Mouse (Mus musculus) c-Kit-positive CD71-negative TER-119-negative erythroid progenitor cells, embryonic 14.5 days (primary cell): ENCODE measurements around the gene Krtcap2.
A peak's percentile ranks its signal among the peaks of the same experiment; 100 is the strongest.

ENCODE experiments used
- DNase-seq: peaks from one replicate; pipeline ENCODE4 v3.0.0-alpha.2; 2013; ENCODE audit warnings: low read depth

The Krtcap2 gene

GRCm38 (mm10) chr3:89225918-89226317, 19.8 kb upstream of the Krtcap2 start:
- no peak for DNase-seq

DNA sequence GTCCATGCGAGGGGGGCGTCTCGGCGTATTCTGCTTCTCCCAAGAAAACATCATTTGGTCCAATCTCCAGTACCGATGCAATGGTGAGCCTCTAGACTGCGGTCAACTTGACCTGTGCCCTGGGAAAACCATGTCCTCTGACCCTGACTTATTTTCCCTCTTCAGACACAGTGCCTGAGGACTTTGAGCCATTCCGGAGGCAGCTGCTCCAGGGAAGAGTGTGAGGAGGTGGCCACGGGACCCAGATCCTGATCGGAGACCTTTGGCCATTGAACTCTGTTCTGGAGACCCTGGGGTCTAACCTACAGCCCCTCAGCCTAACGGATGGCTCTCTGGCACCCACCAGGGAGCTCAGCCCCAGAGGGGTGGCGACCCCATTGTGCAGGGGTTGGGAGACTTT, 19.4 kb upstream of the Krtcap2 start:
- DNase-seq, result no peak

GRCm38 (mm10) chr3:89226900-89227299, 18.9 kb upstream of the Krtcap2 start, which contains the start of gene Mtx1:
TSS of gene Mtx1 (minus strand) at chr3:89227088.
- DNase-seq, result no peak

DNA sequence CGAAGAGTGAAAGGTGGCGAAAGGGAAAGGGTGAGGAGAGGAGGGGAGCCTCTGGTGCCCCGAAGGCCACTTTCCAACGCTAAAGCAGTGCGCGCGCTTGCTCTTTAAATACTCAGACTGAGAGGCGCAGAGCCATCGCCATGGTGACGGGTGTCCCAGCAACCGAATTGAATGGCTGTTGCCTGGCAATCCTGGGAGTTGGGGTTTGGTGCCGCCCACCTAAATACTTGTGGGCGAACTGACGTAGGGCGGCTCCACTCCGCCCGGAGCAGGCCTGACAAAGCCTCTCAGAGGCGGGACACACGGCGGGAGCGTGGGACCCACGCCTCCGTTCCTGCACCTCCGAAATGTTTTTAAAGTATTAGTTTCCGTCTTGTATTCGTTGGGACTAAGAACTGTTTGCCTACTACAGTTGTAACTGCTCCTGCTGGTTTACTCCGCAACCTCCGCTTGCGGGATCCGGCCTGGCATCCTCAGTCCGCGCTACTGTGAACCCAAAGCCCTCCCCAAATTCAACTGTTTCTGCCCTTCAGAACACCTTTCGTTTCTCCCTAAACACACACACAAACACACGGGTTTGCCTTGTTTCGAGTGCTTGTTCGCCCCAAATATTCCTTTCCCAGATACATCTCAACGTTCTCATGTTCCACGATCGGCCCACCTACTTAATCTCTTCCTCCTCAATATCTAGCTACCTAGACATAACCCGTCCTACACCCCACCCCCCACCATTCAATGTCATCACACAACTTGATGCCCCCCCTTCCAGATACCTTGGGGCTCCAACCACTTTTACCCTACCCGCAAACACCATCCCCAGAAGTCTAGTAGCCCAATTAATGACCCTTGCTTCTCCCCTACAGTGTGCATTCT, 18.2 kb upstream of the Krtcap2 start:
- no peak for DNase-seq

DNA sequence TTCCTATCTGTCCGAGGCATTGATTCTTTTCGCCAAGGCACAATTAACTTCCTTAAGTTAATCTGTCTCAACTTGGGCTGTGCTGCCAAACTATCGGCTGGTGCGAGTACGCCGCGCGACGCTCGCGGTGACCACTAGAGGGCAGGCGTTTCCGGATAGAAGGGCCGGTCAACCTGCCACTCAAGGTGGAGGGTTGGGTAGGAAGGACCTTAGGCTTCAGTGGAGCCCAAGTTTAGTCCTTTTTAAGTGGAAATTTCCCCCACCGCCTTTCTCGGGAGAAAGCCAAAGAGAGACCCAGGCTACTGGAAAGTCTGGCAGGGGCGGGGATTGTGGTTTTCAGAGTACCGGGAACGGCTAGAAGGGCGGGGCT, 17.6 kb upstream of the Krtcap2 start:
- peak; percentile 72 for DNase-seq

DNA sequence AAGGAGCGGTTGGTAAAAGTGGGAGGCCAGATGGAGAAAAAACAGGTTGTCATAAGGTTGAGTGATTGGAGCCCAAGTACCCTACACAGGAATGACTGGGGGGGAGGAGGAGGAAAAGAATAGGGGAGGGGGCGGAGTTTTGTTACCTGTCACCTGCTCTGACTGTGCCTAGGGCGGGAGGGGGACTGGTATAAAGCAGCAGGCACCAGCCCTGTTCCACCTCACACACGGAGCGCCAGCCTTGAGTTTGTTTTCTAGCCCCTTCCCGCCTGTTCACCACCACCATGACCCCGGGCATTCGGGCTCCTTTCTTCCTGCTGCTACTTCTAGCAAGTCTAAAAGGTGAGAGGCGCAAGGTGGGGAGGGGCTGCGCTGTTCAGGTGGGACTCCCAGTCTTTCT, 16.9 kb upstream of the Krtcap2 start, which contains the start of gene Muc1:
TSS of gene Muc1 (plus strand) at position 222 of the 400 bp plus-strand sequence.
- no peak for DNase-seq

DNA sequence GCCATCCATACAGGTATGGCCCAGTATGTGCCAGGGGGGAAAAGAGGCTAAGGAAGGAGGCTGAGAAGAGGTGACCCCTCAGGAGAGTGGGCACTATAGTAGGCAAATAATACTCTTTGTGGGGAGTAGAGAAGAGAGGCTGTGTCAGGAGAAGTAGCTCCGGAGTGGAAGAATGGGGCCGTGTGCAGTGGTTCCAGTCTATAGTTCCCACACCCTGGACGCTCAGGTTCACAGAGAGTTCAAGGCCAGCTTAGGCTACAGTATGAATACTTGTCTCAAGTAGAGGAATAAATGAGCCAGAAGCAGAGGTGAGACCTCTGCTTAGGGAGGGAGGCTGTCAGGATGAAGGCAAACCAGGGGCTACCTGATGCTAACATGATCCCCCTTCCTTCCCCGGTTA, 16.5 kb upstream of the Krtcap2 start:
- DNase-seq, result no peak

GRCm38 (mm10) chr3:89230561-89230960, 15.2 kb upstream of the Krtcap2 start:
- no peak for DNase-seq

DNA sequence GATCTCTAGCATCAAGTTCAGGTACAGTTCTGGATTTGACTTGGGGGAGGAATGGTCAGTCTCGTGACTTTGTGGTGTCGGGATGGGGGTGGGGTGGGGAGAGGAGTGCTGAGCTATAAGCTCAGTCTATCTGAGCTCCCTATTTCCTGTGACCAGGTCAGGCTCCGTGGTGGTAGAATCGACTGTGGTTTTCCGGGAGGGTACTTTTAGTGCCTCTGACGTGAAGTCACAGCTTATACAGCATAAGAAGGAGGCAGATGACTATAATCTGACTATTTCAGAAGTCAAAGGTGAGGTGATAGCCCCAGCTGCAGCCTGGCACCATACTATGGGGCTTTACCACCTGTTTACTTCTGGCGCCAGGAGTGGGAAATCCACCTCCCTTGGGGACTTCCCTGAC, 14.4 kb upstream of the Krtcap2 start:
- no peak for DNase-seq

DNA sequence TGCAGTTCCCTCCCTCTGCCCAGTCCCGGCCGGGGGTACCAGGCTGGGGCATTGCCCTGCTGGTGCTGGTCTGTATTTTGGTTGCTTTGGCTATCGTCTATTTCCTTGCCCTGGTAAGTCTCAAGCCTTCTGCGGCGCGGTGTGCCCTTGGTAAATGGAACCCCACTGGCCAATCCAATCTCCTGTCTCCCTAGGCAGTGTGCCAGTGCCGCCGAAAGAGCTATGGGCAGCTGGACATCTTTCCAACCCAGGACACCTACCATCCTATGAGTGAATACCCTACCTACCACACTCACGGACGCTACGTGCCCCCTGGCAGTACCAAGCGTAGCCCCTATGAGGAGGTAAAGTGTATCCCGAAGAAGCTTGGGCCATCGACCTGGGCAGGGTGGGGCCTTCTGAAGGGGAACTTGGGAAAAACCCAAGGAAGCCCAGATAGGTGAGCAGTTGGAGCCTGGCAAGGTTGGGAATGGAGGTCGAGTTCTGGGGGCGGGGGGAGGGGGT, 13.9 kb upstream of the Krtcap2 start:
- no peak for DNase-seq

DNA sequence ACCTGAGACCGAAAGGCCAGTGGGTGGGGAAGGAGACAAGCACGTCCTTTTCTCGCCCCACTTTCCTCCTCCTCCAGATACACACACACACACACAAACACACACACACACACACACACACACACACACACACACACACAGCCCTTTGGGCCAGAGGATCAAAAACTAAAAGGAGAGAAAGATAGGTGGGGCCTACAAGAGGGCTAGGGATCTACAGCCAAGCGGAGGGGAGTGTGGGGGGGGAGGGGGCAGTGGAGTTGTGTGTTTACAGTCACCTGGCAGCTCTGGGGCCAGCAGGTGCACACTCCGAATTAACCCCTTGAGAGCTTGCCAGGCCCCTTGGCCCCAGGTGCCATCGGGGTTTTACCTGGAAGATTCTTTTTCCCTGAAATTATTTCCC, 13.2 kb upstream of the Krtcap2 start:
- no peak for DNase-seq

GRCm38 (mm10) chr3:89233562-89234110, 12.1 kb upstream of the Krtcap2 start:
- DNase-seq, result no peak

GRCm38 (mm10) chr3:89236516-89236915, 9.2 kb upstream of the Krtcap2 start:
- no peak for DNase-seq

- DNase-seq, result no peak
These were observed 8.1 kb upstream of the Krtcap2 start for GRCm38 (mm10) chr3:89237682-89238081.

DNA sequence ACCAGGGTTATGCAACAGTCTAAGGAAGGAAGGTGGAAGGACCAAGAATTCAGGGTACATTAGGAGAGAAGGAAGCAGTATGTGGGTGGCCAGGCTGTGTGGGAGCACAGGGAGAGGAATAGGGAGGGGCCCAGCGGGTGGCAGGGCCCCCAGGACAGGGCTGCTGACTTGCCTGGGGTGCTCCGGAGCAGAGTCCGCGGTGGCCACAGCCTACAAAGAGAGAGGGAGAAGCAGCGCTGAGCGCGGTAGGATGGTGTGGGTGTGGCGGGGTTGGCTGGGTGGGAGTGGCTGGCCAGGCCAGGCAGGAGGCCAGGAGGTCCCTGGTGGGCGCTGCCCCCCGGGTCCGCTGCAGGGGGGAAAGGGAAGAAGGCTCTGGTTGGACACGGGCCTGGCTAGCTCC, 7.3 kb upstream of the Krtcap2 start:
- no peak for DNase-seq

GRCm38 (mm10) chr3:89242331-89242895, 3.4 kb upstream of the Krtcap2 start:
- DNase-seq, result peak; percentile 71

GRCm38 (mm10) chr3:89243609-89244008, 2.2 kb upstream of the Krtcap2 start:
- DNase-seq, result no peak

- DNase-seq, result no peak
These were observed 1.4 kb upstream of the Krtcap2 start for GRCm38 (mm10) chr3:89244158-89244981.

GRCm38 (mm10) chr3:89244982-89245687, 631 bp upstream of the Krtcap2 start:
- DNase-seq, result no peak

- DNase-seq, result peak; percentile 89
These were observed 715 bp downstream of the Krtcap2 start, which contains the start of gene Trim46 for GRCm38 (mm10) chr3:89246261-89247100. TSS of gene Trim46 (minus strand) at chr3:89246309.

DNA sequence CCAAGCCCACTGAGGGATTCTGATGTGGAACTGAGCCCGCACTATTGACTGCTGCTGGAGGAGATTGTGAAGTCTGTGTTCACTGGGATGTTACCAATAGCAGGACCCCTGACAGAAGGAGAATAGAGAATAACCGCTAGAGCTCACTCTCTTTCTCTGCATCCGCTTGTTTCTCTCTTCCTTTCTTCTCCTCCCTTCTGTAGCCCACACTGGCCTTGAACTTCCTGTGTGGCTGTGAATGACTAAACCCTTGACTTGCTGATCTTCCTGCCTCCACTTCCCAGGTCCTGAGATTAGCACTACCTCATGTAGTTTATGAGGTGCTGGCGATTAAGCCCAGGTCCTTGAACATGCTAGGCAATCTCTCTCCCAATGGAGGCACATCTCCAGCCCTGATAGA, 1.7 kb downstream of the Krtcap2 start:
- no peak for DNase-seq
